Mouse (Mus musculus) E14TG2a.4 (cell line): ENCODE measurements around the gene Vwa3b.

Source experiments
- CTCF ChIP-seq: conservative IDR thresholded peaks from 2 replicates; pipeline ENCODE4 v1.5.1; 2014; ENCODE audit warnings: low read length
- NANOG ChIP-seq: IDR thresholded peaks from 2 replicates; pipeline ENCODE4 v1.6.1; 2014; ENCODE audit warnings: borderline replicate concordance, low read length, mixed read lengths
- POU5F1 ChIP-seq: IDR thresholded peaks from 2 replicates; pipeline ENCODE4 v1.6.1; 2014; ENCODE audit warnings: low read length, borderline replicate concordance

- TF ChIP-seq CTCF = no peak
- TF ChIP-seq NANOG = no peak
- TF ChIP-seq POU5F1 = no peak
Observed at GRCm38 (mm10) chr1:37122306-37122705, 95.9 kb downstream of the Vwa3b start.
